Mouse (Mus musculus) stomach, postnatal 0 days (tissue): ENCODE data around the gene Epgn. TPM values are rescaled to one million over a fixed set of nuclear protein-coding genes. Genes with fewer than 3 reads are reported as not detected.
A peak's percentile ranks its signal among the peaks of the same experiment; 100 is the strongest.

Experiments used
- ATAC-seq: fragments of 200-750 bp; cut with Nextera tagmentation; 2 replicates; pipeline ENCODE4 v1.8.0; 2017; ENCODE audit not compliant: low FRiP score, low TSS enrichment
- DNase-seq: peaks from one replicate; pipeline ENCODE4 v3.0.0-alpha.2; 2016; ENCODE audit warnings: low spot score
- H3K27ac ChIP-seq: fragments of 300-500 bp; sonication (generic); replicated peaks from 2 replicates; pipeline ENCODE4 v1.5.1; 2014; ENCODE audit warnings: mild to moderate bottlenecking, control low read depth
- H3K27me3 ChIP-seq: fragments of 300-500 bp; sonication (generic); 2 replicates; pipeline ENCODE4 v1.6.1; 2014; ENCODE audit warnings: low read length; ENCODE audit not compliant: control insufficient read depth, insufficient read depth
- H3K36me3 ChIP-seq: fragments of 300-500 bp; sonication (generic); 2 replicates; pipeline ENCODE4 v1.6.1; 2014; ENCODE audit warnings: low read length, mixed read lengths; ENCODE audit not compliant: control insufficient read depth, insufficient read depth
- H3K4me1 ChIP-seq: fragments of 300-500 bp; sonication (generic); replicated peaks from 2 replicates; pipeline ENCODE4 v1.6.1; 2014; ENCODE audit warnings: antibody characterized with exemption; ENCODE audit not compliant: control insufficient read depth, insufficient read depth
- H3K4me2 ChIP-seq: fragments of 300-500 bp; sonication (generic); replicated peaks from 2 replicates; pipeline ENCODE4 v1.6.1; 2014; ENCODE audit warnings: low read depth, mild to moderate bottlenecking, control low read depth, moderate library complexity
- H3K4me3 ChIP-seq: fragments of 300-500 bp; sonication (generic); 2 replicates; pipeline ENCODE4 v1.5.1; 2014; ENCODE audit warnings: low read depth, low read length, control low read depth
- H3K9ac ChIP-seq: fragments of 300-500 bp; sonication (generic); 2 replicates; pipeline ENCODE4 v1.6.1; 2014; ENCODE audit warnings: mild to moderate bottlenecking, low read length, control low read depth, mixed read lengths
- H3K9me3 ChIP-seq: fragments of 300-500 bp; sonication (generic); 2 replicates; pipeline ENCODE4 v1.6.1; 2016; ENCODE audit warnings: low read length; ENCODE audit not compliant: control insufficient read depth
- CTCF ChIP-seq: IDR thresholded peaks from 2 replicates; pipeline ENCODE4 v1.5.1; 2016; ENCODE audit warnings: antibody characterized with exemption, low read depth, mild to moderate bottlenecking, moderate library complexity
- EP300 ChIP-seq: optimal IDR thresholded peaks from 2 replicates; pipeline ENCODE3; 2016; ENCODE audit warnings: antibody characterized with exemption
- WGBS: fragments of 180-500 bp; shearing (Covaris S2); extraction: QIAGEN DNeasy Blood & Tissue Kit; methylation state at CpG from one replicate; pipeline ENCODE4 v1.1.7; 2014; 5-methylcytosine and 5-hydroxymethylcytosine counted together
- polyA plus RNA-seq: library from polyadenylated mRNA; unstranded; fragments of >200 nt; fragmentation: Nextera tagmentation; extraction: Ambion mirVana; gene quantifications from 2 replicates; pipeline ENCODE4 v1.2.1, GENCODE M21; 2015

Gene Epgn
- polyA plus RNA-seq, 1 experiment from 2014 or later = 0.17 TPM

GRCm38 (mm10) chr5:91073626-91074025 lies 46.4 kb downstream of the Epgn start:
- WGBS = 75% methylated on average over 8 of the region's 8 CpGs

GRCm38 (mm10) chr5:91074026-91074425 lies 46.8 kb downstream of the Epgn start:
- peak overlapping the region; percentile 42 for H3K4me3 ChIP-seq
- peak overlapping the region; percentile 56; the same call in 1 of the 2 replicates for H3K27ac ChIP-seq
- DNase-seq = no peak
- no peak for ATAC-seq
- no peaks in the 10 kb centered on the region for H3K36me3 ChIP-seq
- H3K4me2 ChIP-seq = peak overlapping the region; percentile 62
- H3K27me3 ChIP-seq = no peaks in the 10 kb centered on the region
- 24% methylated on average over 8 of the region's 8 CpGs for WGBS
- H3K4me1 ChIP-seq = 0 out of 2 replicates have a peak, but pooled peaks cover 4% of the 10 kb centered on the region
- H3K9me3 ChIP-seq = no peaks in the 10 kb centered on the region
- peak overlapping the region; percentile 47 for H3K9ac ChIP-seq
- TF ChIP-seq EP300 = no peak
- no peak for TF ChIP-seq CTCF

More at GRCm38 (mm10) chr5:91073626-91074025, 46.4 kb downstream of the Epgn start:
- Histone ChIP-seq H3K9me3 (no peaks in the 10 kb centered on the region), H3K4me3 (peak overlapping the region; percentile 42), H3K4me1 (0 out of 2 replicates have a peak, but pooled peaks cover 4% of the 10 kb centered on the region), H3K36me3 (no peaks in the 10 kb centered on the region), H3K27ac (peak overlapping the region; percentile 35; the same call in 1 of the 2 replicates), H3K4me2 (peak overlapping the region; percentile 62; the same call in 1 of the 2 replicates), H3K27me3 (no peaks in the 10 kb centered on the region), H3K9ac (no peak overlapping the region)
- no peak for ATAC-seq
- no peak for DNase-seq
- TF ChIP-seq EP300 = no peak
- no peak for TF ChIP-seq CTCF

DNA sequence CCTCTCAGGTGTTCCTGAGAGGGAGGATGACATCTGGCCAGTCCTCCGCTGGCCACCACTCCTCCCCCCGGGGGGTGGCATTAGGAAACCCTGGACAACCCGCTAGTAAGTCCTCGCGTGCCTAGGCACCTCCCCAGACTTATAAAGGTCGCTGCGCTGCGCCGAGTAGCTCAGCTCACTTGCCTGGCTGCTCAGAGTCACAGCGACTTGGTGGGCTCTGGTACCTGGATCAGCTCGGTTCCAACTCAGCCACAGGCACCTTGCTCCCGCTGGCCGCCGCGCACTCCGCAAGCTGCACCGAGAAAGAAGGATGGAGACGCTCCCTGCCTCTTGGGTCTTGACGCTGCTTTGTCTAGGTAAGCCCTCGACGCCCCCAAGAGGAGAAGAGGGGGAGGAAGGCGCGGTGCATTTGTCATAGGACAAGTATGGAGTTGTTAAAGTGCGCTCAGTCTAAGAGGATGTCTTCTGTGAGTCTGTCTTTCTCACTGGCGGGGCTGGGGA lies 47.2 kb downstream of the Epgn start, which contains the start of gene Ereg:
Gene Ereg, plus strand, starts transcription at position 173 of the 501 bp plus-strand sequence.
- DNase-seq (peak; percentile 35), ATAC-seq (0 out of 2 replicates have a peak, but pooled peaks have one; percentile 40)
- no peaks in the 10 kb centered on the region for H3K36me3 ChIP-seq
- peak within 1 kb of the TSS; percentile 56 for H3K27ac ChIP-seq
- peak within 1 kb of the TSS; percentile 42 for H3K4me3 ChIP-seq
- peak within 1 kb of the TSS; percentile 62 for H3K4me2 ChIP-seq
- peak; percentile 49 for TF ChIP-seq CTCF
- TF ChIP-seq EP300 = no peak
- 3% methylated on average over 25 of the region's 25 CpGs for WGBS
- 0 out of 2 replicates have a peak, but pooled peaks cover 4% of the 10 kb centered on the region for H3K4me1 ChIP-seq
- no peaks in the 10 kb centered on the region for H3K27me3 ChIP-seq
- H3K9me3 ChIP-seq = no peaks in the 10 kb centered on the region
- peak within 1 kb of the TSS; percentile 47 for H3K9ac ChIP-seq

DNA sequence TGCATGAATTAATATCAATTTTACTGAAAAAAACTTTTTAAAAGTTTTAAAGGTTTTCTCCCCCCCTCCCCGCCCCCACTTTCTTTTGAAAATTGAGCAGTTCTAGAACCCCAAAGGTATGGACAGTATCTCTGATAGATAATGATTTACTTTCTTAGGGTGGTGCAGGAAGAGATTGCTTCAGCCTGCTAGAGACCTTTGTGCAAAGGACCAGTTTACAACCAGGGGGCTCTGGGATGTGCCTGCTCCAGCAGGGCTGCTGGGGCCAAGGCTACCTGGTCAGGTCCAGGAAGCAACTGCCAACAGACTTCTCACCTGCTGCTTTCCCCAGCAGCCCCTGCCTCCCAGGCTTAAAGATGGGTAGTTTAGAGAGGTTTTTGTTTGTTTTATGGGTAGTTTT lies 47.8 kb downstream of the Epgn start:
- DNase-seq (no peak), ATAC-seq (no peak)
- no peak overlapping the region for H3K27ac ChIP-seq
- H3K36me3 ChIP-seq = no peaks in the 10 kb centered on the region
- peak overlapping the region; percentile 62 for H3K4me2 ChIP-seq
- no peaks in the 10 kb centered on the region for H3K27me3 ChIP-seq
- H3K9me3 ChIP-seq = no peaks in the 10 kb centered on the region
- WGBS = 55% methylated on average over 1 of the region's 1 CpGs
- H3K9ac ChIP-seq = no peak overlapping the region
- H3K4me1 ChIP-seq = 0 out of 2 replicates have a peak, but pooled peaks cover 4% of the 10 kb centered on the region
- peak overlapping the region; percentile 42 for H3K4me3 ChIP-seq
- no peak for TF ChIP-seq CTCF
- TF ChIP-seq EP300 = no peak

DNA sequence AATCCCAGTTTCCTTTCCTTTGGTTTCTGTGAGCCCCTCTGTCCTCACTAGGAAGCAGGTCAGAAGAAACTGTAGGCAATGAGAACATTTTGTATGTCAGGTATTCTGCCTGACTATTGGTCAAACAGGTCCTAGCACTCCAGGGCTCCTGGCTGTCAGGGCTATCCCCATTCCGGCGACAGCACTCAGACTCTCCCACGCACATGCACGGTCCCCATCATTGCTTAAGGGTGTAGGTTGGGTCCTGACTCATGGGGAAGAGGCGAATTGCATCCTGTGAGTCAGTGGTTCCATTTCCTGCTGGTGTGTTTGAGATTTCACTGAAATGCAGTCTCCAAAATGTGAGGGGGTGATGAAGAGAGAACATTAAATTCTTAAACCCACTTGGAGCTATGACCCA lies 55.8 kb downstream of the Epgn start:
- 73% methylated on average over 5 of the region's 5 CpGs for WGBS
- H3K27ac ChIP-seq = no peak overlapping the region
- 0 out of 2 replicates have a peak, but pooled peaks have one; percentile 51 for ATAC-seq

More for the DNA sequence above, 55.8 kb downstream of the Epgn start:
- Histone ChIP-seq H3K4me1 (no peaks in the 10 kb centered on the region), H3K4me3 (no peak overlapping the region), H3K9me3 (no peaks in the 10 kb centered on the region), H3K4me2 (no peak overlapping the region), H3K27me3 (no peaks in the 10 kb centered on the region), H3K9ac (no peak overlapping the region), H3K36me3 (no peaks in the 10 kb centered on the region)
- no peak for DNase-seq
- TF ChIP-seq CTCF (no peak), EP300 (no peak)

Other genes with a start within 250 kb of the Epgn start
- 0.05 and 0.10 TPM in 2 replicates for gene Cxcl3, start 241.4 kb upstream of the Epgn start, polyA plus RNA-seq
- 0.58 and 0.70 TPM in 2 replicates for gene Cxcl15, start 232.9 kb upstream of the Epgn start, polyA plus RNA-seq
- gene Cxcl1, start 136.2 kb upstream of the Epgn start, polyA plus RNA-seq = 0.38 and 0.93 TPM in 2 replicates
- gene Cxcl2, start 123.6 kb upstream of the Epgn start, polyA plus RNA-seq = 0.15 and 0.16 TPM in 2 replicates
- gene Mthfd2l, start 96.3 kb upstream of the Epgn start, polyA plus RNA-seq = 44.2 and 45.5 TPM in 2 replicates
- 3.2 and 3.3 TPM in 2 replicates for gene Ereg, start 47.2 kb downstream of the Epgn start, polyA plus RNA-seq
- 14.4 and 14.9 TPM in 2 replicates for gene Areg, start 112.1 kb downstream of the Epgn start, polyA plus RNA-seq